Mouse (Mus musculus): ENCODE results near the gene Rps6ka2. TPM values are rescaled to one million over a fixed set of nuclear protein-coding genes. Genes with fewer than 3 reads are reported as not detected.

Gene Rps6ka2
- polyA plus RNA-seq, 1 experiment from 2014 or later: 24.4 TPM

GRCm38 (mm10) chr17:7258748-7259359 lies 88.9 kb downstream of the Rps6ka2 start:
- ATAC-seq (replicated peaks; ENCODE audit: insufficient number of reproducible peaks, insufficient read depth, low FRiP score, low read depth): no peak
- no peaks in the 10 kb centered on the region for H3K27me3 ChIP-seq
- peaks cover 33% of the 10 kb centered on the region for H3K4me1 ChIP-seq (replicated peaks)
- no peak overlapping the region for H3K9ac ChIP-seq
- no peak overlapping the region for H3K4me3 ChIP-seq
- no peaks in the 10 kb centered on the region; the same call in 1 of the 2 replicates for H3K36me3 ChIP-seq
- peak overlapping the region; percentile 36; the same call in 1 of the 2 replicates for H3K27ac ChIP-seq
- no peak overlapping the region for H3K4me2 ChIP-seq
- WGBS: 77% methylated on average over 15 of the region's 15 CpGs
- H3K9me3 ChIP-seq (replicated peaks): no peaks in the 10 kb centered on the region

- H3K4me3 ChIP-seq: no peak overlapping the region
- H3K36me3 ChIP-seq: no peaks in the 10 kb centered on the region; the same call in 1 of the 2 replicates
- WGBS: 14% methylated on average over 10 of the region's 10 CpGs
- no peak overlapping the region for H3K9ac ChIP-seq
- no peaks in the 10 kb centered on the region for H3K27me3 ChIP-seq
- no peak overlapping the region for H3K4me2 ChIP-seq
- peak; percentile 71 for ATAC-seq (replicated peaks; ENCODE audit: insufficient number of reproducible peaks, insufficient read depth, low FRiP score, low read depth)
- no peaks in the 10 kb centered on the region for H3K9me3 ChIP-seq (replicated peaks)
- H3K27ac ChIP-seq: peak overlapping the region; percentile 36
- peaks cover 41% of the 10 kb centered on the region for H3K4me1 ChIP-seq (replicated peaks)
These were observed 90.4 kb downstream of the Rps6ka2 start for GRCm38 (mm10) chr17:7260360-7260759.

- no peak overlapping the region; the same call in 1 of the 2 replicates for H3K4me2 ChIP-seq
- no peak overlapping the region for H3K9ac ChIP-seq
- ATAC-seq (replicated peaks; ENCODE audit: insufficient number of reproducible peaks, insufficient read depth, low FRiP score, low read depth): no peak; the same call in 1 of the 2 replicates
- H3K4me1 ChIP-seq (replicated peaks): peaks cover 54% of the 10 kb centered on the region
- no peaks in the 10 kb centered on the region; the same call in 1 of the 2 replicates for H3K36me3 ChIP-seq
- H3K27me3 ChIP-seq: no peaks in the 10 kb centered on the region
- no peaks in the 10 kb centered on the region for H3K9me3 ChIP-seq (replicated peaks)
- no peak overlapping the region for H3K4me3 ChIP-seq
- WGBS: 21% methylated on average over 10 of the region's 10 CpGs
- H3K27ac ChIP-seq: peak overlapping the region; percentile 36
These were observed 92.1 kb downstream of the Rps6ka2 start for GRCm38 (mm10) chr17:7262056-7262455.

GRCm38 (mm10) chr17:7262620-7263019 lies 92.7 kb downstream of the Rps6ka2 start:
- no peak overlapping the region for H3K4me2 ChIP-seq
- no peaks in the 10 kb centered on the region; the same call in 1 of the 2 replicates for H3K36me3 ChIP-seq
- peaks cover 60% of the 10 kb centered on the region for H3K4me1 ChIP-seq (replicated peaks)
- ATAC-seq (replicated peaks; ENCODE audit: insufficient number of reproducible peaks, insufficient read depth, low FRiP score, low read depth): no peak
- no peaks in the 10 kb centered on the region for H3K9me3 ChIP-seq (replicated peaks)
- peak overlapping the region; percentile 36; the same call in 1 of the 2 replicates for H3K27ac ChIP-seq
- H3K27me3 ChIP-seq: no peaks in the 10 kb centered on the region
- H3K9ac ChIP-seq: no peak overlapping the region
- H3K4me3 ChIP-seq: no peak overlapping the region
- 80% methylated on average over 4 of the region's 4 CpGs for WGBS

GRCm38 (mm10) chr17:7264610-7265009 lies 94.7 kb downstream of the Rps6ka2 start:
- no peak for ATAC-seq (replicated peaks; ENCODE audit: insufficient number of reproducible peaks, insufficient read depth, low FRiP score, low read depth)
- Histone ChIP-seq H3K9me3 (replicated peaks) (no peaks in the 10 kb centered on the region), H3K27ac (peak overlapping the region; percentile 89), H3K4me2 (no peak overlapping the region), H3K27me3 (no peaks in the 10 kb centered on the region), H3K4me3 (no peak overlapping the region), H3K9ac (no peak overlapping the region), H3K4me1 (replicated peaks) (peaks cover 72% of the 10 kb centered on the region), H3K36me3 (no peaks in the 10 kb centered on the region)
- WGBS: 65% methylated on average over 5 of the region's 5 CpGs

- H3K27me3 ChIP-seq: no peaks in the 10 kb centered on the region
- peak overlapping the region; percentile 89 for H3K27ac ChIP-seq
- H3K36me3 ChIP-seq: no peaks in the 10 kb centered on the region
- H3K4me2 ChIP-seq: no peak overlapping the region
- no peak overlapping the region for H3K4me3 ChIP-seq
- ATAC-seq (replicated peaks; ENCODE audit: insufficient number of reproducible peaks, insufficient read depth, low FRiP score, low read depth): no peak
- peaks cover 72% of the 10 kb centered on the region for H3K4me1 ChIP-seq (replicated peaks)
- no peaks in the 10 kb centered on the region for H3K9me3 ChIP-seq (replicated peaks)
- 60% methylated on average over 4 of the region's 4 CpGs for WGBS
- H3K9ac ChIP-seq: no peak overlapping the region
These were observed 95.4 kb downstream of the Rps6ka2 start for GRCm38 (mm10) chr17:7265291-7265690.

GRCm38 (mm10) chr17:7265705-7266368 lies 95.9 kb downstream of the Rps6ka2 start:
- WGBS: 35% methylated on average over 12 of the region's 12 CpGs
- ATAC-seq (replicated peaks; ENCODE audit: insufficient number of reproducible peaks, insufficient read depth, low FRiP score, low read depth): no peak

GRCm38 (mm10) chr17:7267843-7268242 lies 97.9 kb downstream of the Rps6ka2 start:
- WGBS: 67% methylated on average over 2 of the region's 2 CpGs
- peak overlapping the region; percentile 89 for H3K27ac ChIP-seq
- no peaks in the 10 kb centered on the region for H3K9me3 ChIP-seq (replicated peaks)
- H3K4me1 ChIP-seq (replicated peaks): peaks cover 74% of the 10 kb centered on the region
- no peaks in the 10 kb centered on the region for H3K36me3 ChIP-seq
- ATAC-seq (replicated peaks; ENCODE audit: insufficient number of reproducible peaks, insufficient read depth, low FRiP score, low read depth): no peak
- H3K27me3 ChIP-seq: no peaks in the 10 kb centered on the region
- H3K4me3 ChIP-seq: no peak overlapping the region
- no peak overlapping the region for H3K4me2 ChIP-seq
- H3K9ac ChIP-seq: no peak overlapping the region

More at GRCm38 (mm10) chr17:7265705-7266368, 95.9 kb downstream of the Rps6ka2 start:
- Histone ChIP-seq H3K27me3 (no peaks in the 10 kb centered on the region), H3K27ac (peak overlapping the region; percentile 89), H3K36me3 (no peaks in the 10 kb centered on the region), H3K9ac (0 out of 2 replicates have a peak overlapping the region, but pooled peaks have one; percentile 5), H3K4me1 (replicated peaks) (peaks cover 72% of the 10 kb centered on the region), H3K4me3 (no peak overlapping the region), H3K4me2 (no peak overlapping the region), H3K9me3 (replicated peaks) (no peaks in the 10 kb centered on the region)

GRCm38 (mm10) chr17:7269151-7269806 lies 99.4 kb downstream of the Rps6ka2 start:
- Histone ChIP-seq H3K9ac (no peak overlapping the region), H3K9me3 (replicated peaks) (no peaks in the 10 kb centered on the region), H3K27ac (peak overlapping the region; percentile 89), H3K36me3 (no peaks in the 10 kb centered on the region), H3K27me3 (no peaks in the 10 kb centered on the region), H3K4me2 (no peak overlapping the region; the same call in 1 of the 2 replicates), H3K4me3 (no peak overlapping the region), H3K4me1 (replicated peaks) (peaks cover 86% of the 10 kb centered on the region)
- 17% methylated on average over 12 of the region's 12 CpGs for WGBS
- peak; percentile 80 for ATAC-seq (replicated peaks; ENCODE audit: insufficient number of reproducible peaks, insufficient read depth, low FRiP score, low read depth)

GRCm38 (mm10) chr17:7270506-7270905 lies 100.6 kb downstream of the Rps6ka2 start:
- Histone ChIP-seq H3K36me3 (peaks cover 6% of the 10 kb centered on the region; the same call in 1 of the 2 replicates), H3K4me2 (no peak overlapping the region), H3K27me3 (no peaks in the 10 kb centered on the region), H3K9me3 (replicated peaks) (no peaks in the 10 kb centered on the region), H3K9ac (no peak overlapping the region), H3K4me1 (replicated peaks) (peaks cover 86% of the 10 kb centered on the region), H3K27ac (peak overlapping the region; percentile 89), H3K4me3 (no peak overlapping the region)
- WGBS: 73% methylated on average over 8 of the region's 8 CpGs
- ATAC-seq (replicated peaks; ENCODE audit: insufficient number of reproducible peaks, insufficient read depth, low FRiP score, low read depth): no peak

GRCm38 (mm10) chr17:7271522-7272134 lies 101.7 kb downstream of the Rps6ka2 start:
- 0 out of 2 replicates have a peak overlapping the region, but pooled peaks have one; percentile 2 for H3K9ac ChIP-seq
- 31% methylated on average over 10 of the region's 10 CpGs for WGBS
- ATAC-seq (replicated peaks; ENCODE audit: insufficient number of reproducible peaks, insufficient read depth, low FRiP score, low read depth): no peak
- H3K27me3 ChIP-seq: no peaks in the 10 kb centered on the region
- H3K27ac ChIP-seq: peak overlapping the region; percentile 89
- H3K4me1 ChIP-seq (replicated peaks): peaks cover 75% of the 10 kb centered on the region
- H3K9me3 ChIP-seq (replicated peaks): no peaks in the 10 kb centered on the region
- no peak overlapping the region for H3K4me2 ChIP-seq
- H3K36me3 ChIP-seq: peaks cover 6% of the 10 kb centered on the region; the same call in 1 of the 2 replicates
- H3K4me3 ChIP-seq: no peak overlapping the region

Measured in heart, embryonic 15.5 days (tissue).